Mouse (Mus musculus) myocyte (in vitro differentiated cells): ENCODE results near the gene Myo18b.

Experiments
- E2F4 ChIP-seq: IDR thresholded peaks from one replicate; pipeline ENCODE4 v1.6.1; 2011; ENCODE audit warnings: mild to moderate bottlenecking, control low read depth, moderate library complexity; ENCODE audit not compliant: insufficient read depth
- POLR2A ChIP-seq: IDR thresholded peaks from one replicate; pipeline ENCODE4 v1.6.1; 2011; ENCODE audit warnings: low read depth, mild to moderate bottlenecking, control low read depth, moderate library complexity; ENCODE audit not compliant: insufficient read length
- POLR2AphosphoS2 ChIP-seq: IDR thresholded peaks from one replicate; pipeline ENCODE4 v1.6.1; 2011; ENCODE audit warnings: low read depth, control low read depth; ENCODE audit not compliant: insufficient read length
- USF1 ChIP-seq: IDR thresholded peaks from one replicate; pipeline ENCODE4 v1.6.1; 2011; ENCODE audit warnings: low read depth, mild to moderate bottlenecking, control low read depth, moderate library complexity

DNA sequence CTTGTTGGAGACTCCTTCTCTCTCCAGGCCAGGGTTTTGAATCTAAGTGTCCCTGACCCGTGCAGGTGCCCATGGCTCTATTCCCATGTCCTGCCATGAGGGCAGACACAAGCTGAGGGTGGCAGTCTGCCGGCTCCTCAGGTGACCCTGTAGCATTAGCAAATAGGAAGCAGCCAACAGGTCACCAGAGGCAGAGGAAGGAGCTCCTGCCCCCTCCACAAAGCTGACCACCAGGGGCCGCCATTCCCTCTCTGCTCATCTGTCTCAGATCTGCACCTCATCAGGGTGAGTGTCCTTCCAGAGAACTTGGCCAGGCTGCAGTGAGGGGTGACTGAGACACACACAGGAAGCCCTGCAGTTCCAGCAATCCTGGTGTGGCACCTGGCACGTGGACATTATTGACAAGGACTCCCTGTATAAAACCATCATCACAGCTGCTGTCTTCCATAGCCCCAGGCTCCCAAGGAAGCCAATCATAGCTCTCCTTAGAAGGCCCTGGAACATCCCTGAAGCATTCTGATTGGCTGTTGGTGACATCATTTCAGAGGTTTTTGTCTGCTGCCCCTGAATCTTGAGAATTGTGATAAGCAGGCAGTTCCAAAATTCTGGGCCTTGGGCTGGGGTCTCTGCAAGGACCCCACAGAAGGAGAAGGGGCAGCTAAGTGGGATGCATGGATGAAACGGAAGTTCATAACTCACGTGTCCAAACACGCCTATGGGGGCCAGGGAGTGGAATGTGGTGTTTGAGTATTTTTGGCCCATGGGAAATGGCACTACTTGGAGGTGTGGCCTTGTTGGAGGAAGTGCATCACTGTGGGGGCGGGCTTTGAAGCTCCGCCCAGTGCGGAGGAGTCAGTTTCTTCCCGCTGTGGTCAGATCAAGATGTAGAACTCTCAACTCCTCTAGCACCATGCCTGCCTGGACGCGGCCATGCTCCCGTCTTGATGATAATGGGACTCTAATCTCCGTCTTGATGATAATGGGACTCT is 104.1 kb downstream of the Myo18b start:
- TF ChIP-seq POLR2A (no peak), USF1 (no peak), E2F4 (no peak), POLR2AphosphoS2 (no peak)
